Mouse (Mus musculus): ENCODE data around the gene Spag17.

DNA sequence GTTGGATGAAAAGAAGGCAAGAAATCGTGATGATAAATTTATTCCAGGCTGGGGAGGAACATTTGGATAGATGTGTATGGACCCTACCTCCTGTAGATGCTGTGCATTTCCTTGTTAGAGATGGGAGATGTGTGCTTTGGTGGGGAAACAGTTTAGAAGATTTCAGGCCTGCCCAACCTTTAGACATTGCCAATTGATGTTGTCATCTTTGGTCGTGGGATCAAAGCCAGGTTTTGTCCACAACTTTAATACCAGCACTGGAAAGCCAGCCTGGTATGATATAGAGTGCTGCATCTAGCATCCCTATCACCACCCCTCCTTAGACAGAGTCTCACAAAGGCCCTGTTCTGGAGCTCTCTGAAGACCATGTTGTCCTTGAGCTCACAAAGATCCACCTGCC, 278.4 kb downstream of the Spag17 start:
- no peak for TF ChIP-seq MAX (IDR thresholded peaks at IDR 0.05; ENCODE audit: low read depth)
- TF ChIP-seq MYOG (IDR thresholded peaks at IDR 0.05; ENCODE audit: control insufficient read depth in 1 of 3, insufficient read depth in 1 of 3, insufficient read length in 2 of 3, low read depth in 2 of 3) = no peak
- TF ChIP-seq POLR2A (IDR thresholded peaks at IDR 0.05; ENCODE audit: insufficient read length, low read depth) = no peak
- no peak for TF ChIP-seq CEBPB (IDR thresholded peaks at IDR 0.05; ENCODE audit: insufficient read depth, poor library complexity, severe bottlenecking)
- no peak for TF ChIP-seq POLR2AphosphoS2 (IDR thresholded peaks at IDR 0.05; ENCODE audit: insufficient read length, low read depth)
- no peak for TF ChIP-seq USF1 (IDR thresholded peaks at IDR 0.05; ENCODE audit: low read depth)

All from myocyte (in vitro differentiated cells).